Comparison of ENCODE assay signal across 8 mouse cellular contexts in genomic region chr2:152167851-152168290, GRCm38 (mm10). TPM values are rescaled to one million over a fixed set of nuclear protein-coding genes. Genes with fewer than 3 reads are reported as not detected.
A peak's percentile ranks its signal among the peaks of the same experiment; 100 is the strongest.
DNase-seq lines count a peak whose midpoint lies in the region; ATAC-seq and TF ChIP-seq lines count a peak whose summit lies in the region.

No protein-coding gene starts in this region.

- H3K36me3 ChIP-seq in forebrain, embryonic 10.5 days (replicated peaks) = no peaks in the 10 kb centered on the region
- H3K36me3 ChIP-seq in heart, embryonic 12.5 days = no peaks in the 10 kb centered on the region
- no peaks in the 10 kb centered on the region for H3K36me3 ChIP-seq in limb, embryonic 13.5 days

- H3K4me1 ChIP-seq in forebrain, embryonic 10.5 days = peaks cover 13% of the 10 kb centered on the region
- H3K4me1 ChIP-seq in heart, embryonic 12.5 days (replicated peaks) = peaks cover 7% of the 10 kb centered on the region; the same call in 1 of the 2 replicates
- peaks cover 6% of the 10 kb centered on the region; the same call in 1 of the 2 replicates for H3K4me1 ChIP-seq in limb, embryonic 13.5 days

- TF ChIP-seq POLR2A in brain, embryonic 14.5 days (IDR thresholded peaks at IDR 0.05; ENCODE audit: borderline replicate concordance, extremely low read depth, insufficient read depth, insufficient read length, poor library complexity, severe bottlenecking) = no peak

- H3K4me3 ChIP-seq in forebrain, embryonic 10.5 days = no peak overlapping the region
- H3K4me3 ChIP-seq in heart, embryonic 12.5 days = no peak overlapping the region
- no peak overlapping the region for H3K4me3 ChIP-seq in limb, embryonic 13.5 days

- peak overlapping the region; percentile 32; the same call in 1 of the 2 replicates for H3K27ac ChIP-seq in forebrain, embryonic 10.5 days
- no peak overlapping the region for H3K27ac ChIP-seq in heart, embryonic 12.5 days (ENCODE audit: poor library complexity, severe bottlenecking)
- H3K27ac ChIP-seq in limb, embryonic 13.5 days = no peak overlapping the region; the same call in 1 of the 2 replicates

- H3K27me3 ChIP-seq in forebrain, embryonic 10.5 days (ENCODE audit: poor library complexity, severe bottlenecking) = no peaks in the 10 kb centered on the region
- no peaks in the 10 kb centered on the region for H3K27me3 ChIP-seq in heart, embryonic 12.5 days (replicated peaks)
- no peaks in the 10 kb centered on the region for H3K27me3 ChIP-seq in limb, embryonic 13.5 days

- no peak for TF ChIP-seq CTCF in brain, embryonic 14.5 days (IDR thresholded peaks at IDR 0.05; ENCODE audit: borderline replicate concordance, extremely low read depth, insufficient read depth, insufficient read length)

- 0 out of 2 replicates have a peak, but pooled peaks have one; percentile 11 for ATAC-seq in heart, embryonic 12.5 days (ENCODE audit: insufficient number of reproducible peaks, low FRiP score)
- peak; percentile 57; the same call in 1 of the 2 replicates for ATAC-seq in limb, embryonic 13.5 days (ENCODE audit: low FRiP score, low read depth)
- ATAC-seq in monocyte, adult 5-6 weeks (replicated peaks; ENCODE audit: insufficient number of reproducible peaks, low FRiP score, low TSS enrichment, poor library complexity, severe bottlenecking) = no peak

- no peak overlapping the region for H3K4me2 ChIP-seq in heart, embryonic 12.5 days
- H3K4me2 ChIP-seq in limb, embryonic 13.5 days (replicated peaks) = no peak overlapping the region

- no peak overlapping the region for H3K9ac ChIP-seq in heart, embryonic 12.5 days
- no peak overlapping the region; the same call in 1 of the 2 replicates for H3K9ac ChIP-seq in limb, embryonic 13.5 days

- 43% methylated on average over 8 of the region's 8 CpGs for WGBS in forebrain, embryonic 10.5 days
- 47% methylated on average over 8 of the region's 8 CpGs for WGBS in heart, embryonic 12.5 days
- 25% methylated on average over 8 of the region's 8 CpGs for WGBS in limb, embryonic 13.5 days

- H3K9me3 ChIP-seq in forebrain, embryonic 10.5 days = no peaks in the 10 kb centered on the region
- no peaks in the 10 kb centered on the region for H3K9me3 ChIP-seq in heart, embryonic 12.5 days (replicated peaks)
- H3K9me3 ChIP-seq in limb, embryonic 13.5 days = no peaks in the 10 kb centered on the region

- DNase-seq in brain, embryonic 14.5 days (ENCODE audit: low read depth) = peak; percentile 87
- DNase-seq in forebrain, embryonic 10.5 days (ENCODE audit: extremely low spot score, low spot score) = peak; percentile 69
- peak; percentile 47 to 62 for DNase-seq in kidney, postnatal 36 days
- peak; percentile 44 to 45 for DNase-seq in right cerebral cortex, postnatal 36 days (ENCODE audit: low spot score in 2 of 2)
- no peak for DNase-seq in T-cell, adult 2 months (ENCODE audit: low spot score)

RNA-seq across cellular contexts. Expression of gene Tcf15, which starts 24.5 kb away (rescaled TPM):
- polyA plus RNA-seq in brain, embryonic 14.5 days (2012; rRNA removed) = 2.0 and 2.4 TPM in 2 replicates
- 4.0 and 4.1 TPM in 2 replicates for polyA plus RNA-seq in forebrain, embryonic 10.5 days (2016; fragmentation: Nextera tagmentation; extraction: Ambion mirVana)
- 4.1 and 4.7 TPM in 2 replicates for polyA plus RNA-seq in heart, embryonic 12.5 days (2016; fragmentation: Nextera tagmentation; extraction: Ambion mirVana)
- polyA plus RNA-seq in limb, embryonic 13.5 days (2015; fragmentation: Nextera tagmentation; extraction: Ambion mirVana) = 7.6 and 8.8 TPM in 2 replicates
- not detected in 3 replicates for total RNA-seq in monocyte, adult 5-6 weeks (2017)

RNA-seq across cellular contexts. Expression of gene Csnk2a1, which starts 58.8 kb away (rescaled TPM):
- polyA plus RNA-seq in brain, embryonic 14.5 days (2012; rRNA removed) = 89.5 and 107 TPM in 2 replicates
- 77.6 and 91.0 TPM in 2 replicates for polyA plus RNA-seq in forebrain, embryonic 10.5 days (2016; fragmentation: Nextera tagmentation; extraction: Ambion mirVana)
- polyA plus RNA-seq in heart, embryonic 12.5 days (2016; fragmentation: Nextera tagmentation; extraction: Ambion mirVana) = 63.2 and 69.2 TPM in 2 replicates
- 99.4 and 109 TPM in 2 replicates for polyA plus RNA-seq in limb, embryonic 13.5 days (2015; fragmentation: Nextera tagmentation; extraction: Ambion mirVana)
- 104 to 134 TPM (median 114 TPM) in 3 replicates for total RNA-seq in monocyte, adult 5-6 weeks (2017)
